Mouse (Mus musculus): ENCODE results near the gene Fam83d. TPM values are rescaled to one million over a fixed set of nuclear protein-coding genes. Genes with fewer than 3 reads are reported as not detected.
A peak's percentile ranks its signal among the peaks of the same experiment; 100 is the strongest.

The Fam83d gene
- polyA plus RNA-seq, 1 experiment, result 7.8 TPM

GRCm38 (mm10) chr2:158771066-158771763, 3.3 kb downstream of the Fam83d start:
- Histone ChIP-seq H3K4me3 (ENCODE audit: control insufficient read depth, low read depth, low read length) (no peak overlapping the region), H3K27ac (ENCODE audit: control insufficient read depth, insufficient read depth, low read depth, low read length) (no peak overlapping the region), H3K36me3 (ENCODE audit: control insufficient read depth, insufficient read depth, low read length) (no peaks in the 10 kb centered on the region), H3K4me1 (ENCODE audit: control insufficient read depth, insufficient read depth, low read length) (peaks cover 5% of the 10 kb centered on the region; the same call in 1 of the 2 replicates), H3K27me3 (ENCODE audit: control insufficient read depth, insufficient read depth, low read length) (no peaks in the 10 kb centered on the region)
- no peak for TF ChIP-seq POLR2A (IDR thresholded peaks at IDR 0.05; ENCODE audit: control insufficient read depth, low read depth, low read length)
- no peak for TF ChIP-seq CTCF (IDR thresholded peaks at IDR 0.05; ENCODE audit: control insufficient read depth, insufficient read depth, insufficient replicate concordance, low read depth, low read length)

- H3K4me1 ChIP-seq (ENCODE audit: control insufficient read depth, insufficient read depth, low read length), result peaks cover 6% of the 10 kb centered on the region; the same call in 1 of the 2 replicates
Measured at GRCm38 (mm10) chr2:158772808-158773207, 4.9 kb downstream of the Fam83d start.

GRCm38 (mm10) chr2:158774886-158775285, 7.0 kb downstream of the Fam83d start:
- Histone ChIP-seq H3K27ac (ENCODE audit: control insufficient read depth, insufficient read depth, low read depth, low read length) (no peak overlapping the region), H3K36me3 (ENCODE audit: control insufficient read depth, insufficient read depth, low read length) (no peaks in the 10 kb centered on the region), H3K4me1 (ENCODE audit: control insufficient read depth, insufficient read depth, low read length) (peaks cover 3% of the 10 kb centered on the region; the same call in 1 of the 2 replicates), H3K4me3 (ENCODE audit: control insufficient read depth, low read depth, low read length) (no peak overlapping the region), H3K27me3 (ENCODE audit: control insufficient read depth, insufficient read depth, low read length) (no peaks in the 10 kb centered on the region)
- TF ChIP-seq POLR2A (IDR thresholded peaks at IDR 0.05; ENCODE audit: control insufficient read depth, low read depth, low read length) (no peak), CTCF (IDR thresholded peaks at IDR 0.05; ENCODE audit: control insufficient read depth, insufficient read depth, insufficient replicate concordance, low read depth, low read length) (no peak)

More at GRCm38 (mm10) chr2:158772808-158773207, 4.9 kb downstream of the Fam83d start:
- no peak for TF ChIP-seq CTCF (IDR thresholded peaks at IDR 0.05; ENCODE audit: control insufficient read depth, insufficient read depth, insufficient replicate concordance, low read depth, low read length)
- no peak for TF ChIP-seq POLR2A (IDR thresholded peaks at IDR 0.05; ENCODE audit: control insufficient read depth, low read depth, low read length)
- Histone ChIP-seq H3K36me3 (ENCODE audit: control insufficient read depth, insufficient read depth, low read length) (no peaks in the 10 kb centered on the region), H3K27ac (ENCODE audit: control insufficient read depth, insufficient read depth, low read depth, low read length) (no peak overlapping the region), H3K27me3 (ENCODE audit: control insufficient read depth, insufficient read depth, low read length) (no peaks in the 10 kb centered on the region), H3K4me3 (ENCODE audit: control insufficient read depth, low read depth, low read length) (no peak overlapping the region)

GRCm38 (mm10) chr2:158776716-158777115, 8.8 kb downstream of the Fam83d start:
- no peaks in the 10 kb centered on the region for H3K27me3 ChIP-seq (ENCODE audit: control insufficient read depth, insufficient read depth, low read length)
- H3K27ac ChIP-seq (ENCODE audit: control insufficient read depth, insufficient read depth, low read depth, low read length), result no peak overlapping the region
- H3K4me1 ChIP-seq (ENCODE audit: control insufficient read depth, insufficient read depth, low read length), result peaks cover 2% of the 10 kb centered on the region; the same call in 1 of the 2 replicates
- TF ChIP-seq CTCF (IDR thresholded peaks at IDR 0.05; ENCODE audit: control insufficient read depth, insufficient read depth, insufficient replicate concordance, low read depth, low read length) (no peak), POLR2A (IDR thresholded peaks at IDR 0.05; ENCODE audit: control insufficient read depth, low read depth, low read length) (no peak)
- no peaks in the 10 kb centered on the region for H3K36me3 ChIP-seq (ENCODE audit: control insufficient read depth, insufficient read depth, low read length)
- H3K4me3 ChIP-seq (ENCODE audit: control insufficient read depth, low read depth, low read length), result no peak overlapping the region

GRCm38 (mm10) chr2:158777490-158777889, 9.6 kb downstream of the Fam83d start:
- TF ChIP-seq POLR2A (IDR thresholded peaks at IDR 0.05; ENCODE audit: control insufficient read depth, low read depth, low read length) (no peak), CTCF (IDR thresholded peaks at IDR 0.05; ENCODE audit: control insufficient read depth, insufficient read depth, insufficient replicate concordance, low read depth, low read length) (no peak)
- Histone ChIP-seq H3K27me3 (ENCODE audit: control insufficient read depth, insufficient read depth, low read length) (no peaks in the 10 kb centered on the region), H3K27ac (ENCODE audit: control insufficient read depth, insufficient read depth, low read depth, low read length) (peak overlapping the region; percentile 24; the same call in 1 of the 2 replicates), H3K4me3 (ENCODE audit: control insufficient read depth, low read depth, low read length) (no peak overlapping the region), H3K4me1 (ENCODE audit: control insufficient read depth, insufficient read depth, low read length) (peaks cover 2% of the 10 kb centered on the region; the same call in 1 of the 2 replicates), H3K36me3 (ENCODE audit: control insufficient read depth, insufficient read depth, low read length) (no peaks in the 10 kb centered on the region)

GRCm38 (mm10) chr2:158778349-158778748, 10.5 kb downstream of the Fam83d start:
- no peak overlapping the region for H3K27ac ChIP-seq (ENCODE audit: control insufficient read depth, insufficient read depth, low read depth, low read length)
- no peaks in the 10 kb centered on the region for H3K36me3 ChIP-seq (ENCODE audit: control insufficient read depth, insufficient read depth, low read length)
- H3K4me3 ChIP-seq (ENCODE audit: control insufficient read depth, low read depth, low read length), result no peak overlapping the region
- H3K27me3 ChIP-seq (ENCODE audit: control insufficient read depth, insufficient read depth, low read length), result no peaks in the 10 kb centered on the region
- TF ChIP-seq POLR2A (IDR thresholded peaks at IDR 0.05; ENCODE audit: control insufficient read depth, low read depth, low read length), result no peak
- TF ChIP-seq CTCF (IDR thresholded peaks at IDR 0.05; ENCODE audit: control insufficient read depth, insufficient read depth, insufficient replicate concordance, low read depth, low read length), result no peak
- peaks cover 2% of the 10 kb centered on the region; the same call in 1 of the 2 replicates for H3K4me1 ChIP-seq (ENCODE audit: control insufficient read depth, insufficient read depth, low read length)

GRCm38 (mm10) chr2:158781126-158781525, 13.2 kb downstream of the Fam83d start:
- no peaks in the 10 kb centered on the region; the same call in 1 of the 2 replicates for H3K36me3 ChIP-seq (ENCODE audit: control insufficient read depth, insufficient read depth, low read length)

More at GRCm38 (mm10) chr2:158781126-158781525, 13.2 kb downstream of the Fam83d start:
- Histone ChIP-seq H3K27ac (ENCODE audit: control insufficient read depth, insufficient read depth, low read depth, low read length) (no peak overlapping the region), H3K27me3 (ENCODE audit: control insufficient read depth, insufficient read depth, low read length) (no peaks in the 10 kb centered on the region), H3K4me3 (ENCODE audit: control insufficient read depth, low read depth, low read length) (no peak overlapping the region), H3K4me1 (ENCODE audit: control insufficient read depth, insufficient read depth, low read length) (peaks cover 2% of the 10 kb centered on the region; the same call in 1 of the 2 replicates)
- no peak for TF ChIP-seq CTCF (IDR thresholded peaks at IDR 0.05; ENCODE audit: control insufficient read depth, insufficient read depth, insufficient replicate concordance, low read depth, low read length)
- TF ChIP-seq POLR2A (IDR thresholded peaks at IDR 0.05; ENCODE audit: control insufficient read depth, low read depth, low read length), result no peak
